Mouse (Mus musculus): ENCODE data around the gene Usp47. TPM values are rescaled to one million over a fixed set of nuclear protein-coding genes. Genes with fewer than 3 reads are reported as not detected.

Usp47 gene
- total RNA-seq, 2 experiments from 2014 or later, result 63.3 to 67.4 TPM

- no peak for DNase-seq (ENCODE audit: low spot score in 2 of 2)
- intact Hi-C loops (cut with DNase I), result no loop called here
Observed at GRCm38 (mm10) chr7:112142616-112143015, 119.3 kb downstream of the Usp47 start.

GRCm38 (mm10) chr7:112143090-112143500 lies 119.8 kb downstream of the Usp47 start:
- DNase-seq (ENCODE audit: low spot score in 2 of 2), result no peak
- intact Hi-C loops (cut with DNase I), result no loop called here

GRCm38 (mm10) chr7:112143978-112144377 lies 120.7 kb downstream of the Usp47 start:
- no peak for DNase-seq (ENCODE audit: low spot score in 2 of 2)
- intact Hi-C loops (cut with DNase I), result no loop called here

- intact Hi-C loops (cut with DNase I), result no loop called here
- DNase-seq (ENCODE audit: low spot score in 2 of 2), result no peak
Observed at GRCm38 (mm10) chr7:112144646-112145179, 121.4 kb downstream of the Usp47 start.

GRCm38 (mm10) chr7:112147979-112148378 lies 124.7 kb downstream of the Usp47 start:
- no peak for DNase-seq (ENCODE audit: low spot score in 2 of 2)
- intact Hi-C loops (cut with DNase I), result no loop called here

GRCm38 (mm10) chr7:112149113-112149512 lies 125.8 kb downstream of the Usp47 start:
- no peak for DNase-seq (ENCODE audit: low spot score in 2 of 2)
- intact Hi-C loops (cut with DNase I), result no loop called here

GRCm38 (mm10) chr7:112154445-112154844 lies 131.1 kb downstream of the Usp47 start:
- intact Hi-C loops (cut with DNase I), result no loop called here
- DNase-seq (ENCODE audit: low spot score in 2 of 2), result no peak

GRCm38 (mm10) chr7:112155194-112155593 lies 131.9 kb downstream of the Usp47 start:
- DNase-seq (ENCODE audit: low spot score in 2 of 2), result no peak
- intact Hi-C loops (cut with DNase I), result no loop called here

- DNase-seq (ENCODE audit: low spot score in 2 of 2), result peak in 1 of 2 experiments; percentile 38
- intact Hi-C loops (cut with DNase I), result no loop called here
Observed at GRCm38 (mm10) chr7:112157584-112158315, 134.4 kb downstream of the Usp47 start.

GRCm38 (mm10) chr7:112158316-112158741 lies 135.0 kb downstream of the Usp47 start:
- peak; percentile 21 to 39 for DNase-seq (ENCODE audit: low spot score in 2 of 2)
- intact Hi-C loops (cut with DNase I), result no loop called here

GRCm38 (mm10) chr7:112158942-112159341 lies 135.6 kb downstream of the Usp47 start, which contains the start of gene Dkk3:
Gene Dkk3, minus strand, starts transcription at chr7:112159057.
- intact Hi-C loops (cut with DNase I), result no loop called here
- DNase-seq (ENCODE audit: low spot score in 2 of 2), result peak; percentile 47 to 75

GRCm38 (mm10) chr7:112159835-112160234 lies 136.5 kb downstream of the Usp47 start:
- intact Hi-C loops (cut with DNase I), result no loop called here
- no peak for DNase-seq (ENCODE audit: low spot score in 2 of 2)

Other genes starting within 250 kb of the Usp47 start
- 10 to 100 TPM; 38.4 to 48.3 TPM for gene Galnt18, start 243.5 kb upstream of the Usp47 start, total RNA-seq (2021)
- 100 to 1,000 TPM; 136 to 236 TPM for gene Dkk3, start 135.6 kb downstream of the Usp47 start, total RNA-seq (2021)
- gene Mical2, start 202.4 kb downstream of the Usp47 start, total RNA-seq (2021), result 100 to 1,000 TPM; 605 to 619 TPM

All from left cerebral cortex, postnatal 36 days (tissue).